14 mouse cellular contexts compared by ENCODE assay signal in the genomic region with DNA sequence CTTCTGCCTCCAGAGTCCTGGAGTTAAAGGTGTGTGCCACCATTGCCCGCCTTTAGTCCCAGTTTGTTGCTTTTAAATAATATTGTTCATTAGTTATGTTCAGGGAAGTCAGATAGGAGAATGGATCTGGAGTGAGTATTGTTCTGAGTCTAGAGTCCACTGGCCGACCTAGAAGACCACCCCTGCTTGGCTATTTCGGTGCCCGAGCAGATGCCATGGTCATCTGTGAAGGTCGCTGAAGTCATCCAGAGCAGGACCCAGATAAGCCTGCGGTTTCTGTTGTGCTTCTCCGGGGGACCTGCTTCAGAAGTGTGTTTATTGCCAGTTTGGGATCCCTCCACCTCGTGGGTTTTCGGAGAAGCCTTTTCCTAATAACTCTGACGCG. TPM values are rescaled to one million over a fixed set of nuclear protein-coding genes. Genes with fewer than 3 reads are reported as not detected.
DNase-seq lines count a peak whose midpoint lies in the region; ATAC-seq lines count a peak whose summit lies in the region.
"Had no signal": no experiment of that assay in that cellular context is flagged by ENCODE, and none has a peak within 500 bp of the region (broad histone marks: within the 10 kb centered on the region; RNA-seq: fewer than 3 reads in every experiment).

No protein-coding gene starts in this region.

- no peaks in the 10 kb centered on the region for H3K27me3 ChIP-seq in kidney, embryonic 16.5 days (ENCODE audit: insufficient read depth, low read length)
- no peaks in the 10 kb centered on the region for H3K27me3 ChIP-seq in liver, embryonic 15.5 days
- H3K27me3 ChIP-seq: heart, embryonic 13.5 days had no signal

- 0 out of 2 replicates have a peak, but pooled peaks cover 2% of the 10 kb centered on the region for H3K36me3 ChIP-seq in kidney, embryonic 16.5 days (ENCODE audit: insufficient read depth, low read length)
- H3K36me3 ChIP-seq in liver, embryonic 15.5 days (replicated peaks): 0 out of 2 replicates have a peak, but pooled peaks cover 13% of the 10 kb centered on the region
- H3K36me3 ChIP-seq: heart, embryonic 13.5 days had no signal

- no peak overlapping the region for H3K4me3 ChIP-seq in kidney, embryonic 16.5 days (ENCODE audit: low read length)
- H3K4me3 ChIP-seq in liver, embryonic 15.5 days (replicated peaks): no peak overlapping the region
- H3K4me3 ChIP-seq: embryonic facial prominence, embryonic 10.5 days; erythroblast, embryonic 14.5 days; heart, embryonic 13.5 days; hindbrain, embryonic 10.5 days had no signal

- intact Hi-C loops in heart, postnatal 36 days (cut with DNase I): no loop called here

- peaks cover 64% of the 10 kb centered on the region for H3K4me1 ChIP-seq in kidney, embryonic 16.5 days (ENCODE audit: insufficient read depth, low read length)
- H3K4me1 ChIP-seq in liver, embryonic 15.5 days (replicated peaks): peaks cover 86% of the 10 kb centered on the region

- peak overlapping the region; percentile 89 for H3K27ac ChIP-seq in kidney, embryonic 16.5 days (ENCODE audit: low read length)
- H3K27ac ChIP-seq in liver, embryonic 15.5 days (replicated peaks): peak overlapping the region; percentile 94
- H3K27ac ChIP-seq: embryonic facial prominence, embryonic 10.5 days; heart, embryonic 13.5 days; hindbrain, embryonic 10.5 days had no signal

- H3K9me3 ChIP-seq in kidney, embryonic 16.5 days (ENCODE audit: low read length): no peaks in the 10 kb centered on the region
- no peaks in the 10 kb centered on the region for H3K9me3 ChIP-seq in liver, embryonic 15.5 days (replicated peaks)
- H3K9me3 ChIP-seq: embryonic facial prominence, embryonic 10.5 days; heart, embryonic 13.5 days; hindbrain, embryonic 10.5 days had no signal

- peak; percentile 84 for DNase-seq in heart, adult 11 months
- no peak for DNase-seq in heart, postnatal 36 days
- DNase-seq in kidney, postnatal 25 days: no peak
- peak; percentile 63 to 75 for DNase-seq in adrenal gland, postnatal 36 days
- DNase-seq in cerebellum, adult 9-10 months: no peak
- DNase-seq: spleen, adult 18-20 months; thymus, postnatal 36 days had no signal

- H3K4me2 ChIP-seq in kidney, embryonic 16.5 days (replicated peaks; ENCODE audit: low read depth, low read length): no peak overlapping the region; the same call in 1 of the 2 replicates
- 0 out of 2 replicates have a peak overlapping the region, but pooled peaks have one; percentile 3 for H3K4me2 ChIP-seq in liver, embryonic 15.5 days
- H3K4me2 ChIP-seq: heart, embryonic 13.5 days had no signal

- 69% methylated on average over 11 of the region's 11 CpGs for WGBS in kidney, embryonic 16.5 days
- 74% methylated on average over 11 of the region's 11 CpGs for WGBS in liver, embryonic 15.5 days (ENCODE audit: insufficient replicate concordance)

- no peak for ATAC-seq in kidney, embryonic 16.5 days (ENCODE audit: low FRiP score, low TSS enrichment)
- ATAC-seq in liver, embryonic 15.5 days (ENCODE audit: insufficient read depth): no peak
- ATAC-seq in megakaryocyte, adult 5-6 weeks (ENCODE audit: poor library complexity, severe bottlenecking): no peak

- peak overlapping the region; percentile 35; the same call in 1 of the 2 replicates for H3K9ac ChIP-seq in kidney, embryonic 16.5 days (replicated peaks; ENCODE audit: low read length)
- no peak overlapping the region for H3K9ac ChIP-seq in liver, embryonic 15.5 days
- H3K9ac ChIP-seq: heart, embryonic 13.5 days had no signal

RNA-seq across cellular contexts. Expression of gene Spata13, which starts 22.9 kb away (rescaled TPM):
- total RNA-seq in heart, postnatal 36 days (2021): 10 to 100 TPM; 13.5 to 16.4 TPM
- polyA plus RNA-seq in kidney, embryonic 16.5 days (2015; fragmentation: Nextera tagmentation; extraction: Ambion mirVana): 67.5 and 68.1 TPM in 2 replicates
- total RNA-seq in adrenal gland, postnatal 36 days (2021): 100 to 1,000 TPM; 152 to 167 TPM
- 18.2 and 21.3 TPM in 2 replicates for polyA plus RNA-seq in liver, embryonic 15.5 days (2015; fragmentation: Nextera tagmentation; extraction: Ambion mirVana)
- 9.4 and 10.2 TPM in 2 replicates for total RNA-seq in megakaryocyte, adult 5-6 weeks (2015)
- 18.2 and 19.0 TPM in 2 replicates for total RNA-seq in megakaryocyte, adult 5-6 weeks (2017)

Comparison
In these comparisons a context has a peak if more than half of its experiments do, and no peak if none do; other contexts are left out.
1. DNase-seq: peak in heart, adult 11 months (single experiment) and adrenal gland, postnatal 36 days (2 of 2); none in heart, postnatal 36 days (0 of 2), kidney, postnatal 25 days (0 of 2) and cerebellum, adult 9-10 months (single experiment).
2. RNA of gene Spata13, which starts 22.9 kb away (total RNA-seq): 152 to 167 TPM in adrenal gland, postnatal 36 days; 9.4 to 19.0 TPM in megakaryocyte, adult 5-6 weeks and 13.5 to 16.4 TPM in heart, postnatal 36 days; every median in the first group is over 4 times any median in the second.